In genomic region chr16:12924668-12925067, GRCm38 (mm10) we compare ENCODE assay signal across 14 mouse cellular contexts.
"Had no signal": no experiment of that assay in that cellular context is flagged by ENCODE, and none has a peak within 500 bp of the region (broad histone marks: within the 10 kb centered on the region; RNA-seq: fewer than 3 reads in every experiment).

No protein-coding gene starts in this region.

- H3K27ac ChIP-seq: kidney, embryonic 15.5 days; liver, embryonic 13.5 days; stomach, embryonic 15.5 days had no signal

- H3K4me3 ChIP-seq: kidney, embryonic 15.5 days; liver, embryonic 13.5 days; stomach, embryonic 15.5 days had no signal

- DNase-seq: kidney, adult 11 months; kidney, adult 8-10 months; kidney, postnatal 10 days; kidney, postnatal 36 days; liver, embryonic 13.5 days; lung, adult 2 months; lung, postnatal 14 days; lung, postnatal 4 days; midbrain, embryonic 14.5 days; right cerebral cortex, postnatal 25 days; spleen, adult 18-20 months; thymus, postnatal 25 days had no signal
